Mouse (Mus musculus) embryonic facial prominence, embryonic 14.5 days (tissue): ENCODE results near the gene Gm42417. TPM values are rescaled to one million over a fixed set of nuclear protein-coding genes. Genes with fewer than 3 reads are reported as not detected.
"Not testable (repeated sequence)": the region's sequence is repeated elsewhere in the genome, so short reads cannot be mapped to it uniquely, and the experiment has no call there.

Experiments
- ATAC-seq: fragments of 200-750 bp; cut with Nextera tagmentation; 2 replicates; pipeline ENCODE4 v1.8.0; 2017; ENCODE audit warnings: low read depth, moderate number of reproducible peaks, moderate TSS enrichment
- DNase-seq: peaks from one replicate; pipeline ENCODE4 v3.0.0-alpha.2; 2015; ENCODE audit warnings: low spot score
- H3K27ac ChIP-seq: fragments of 300-500 bp; sonication (generic); replicated peaks from 2 replicates; pipeline ENCODE4 v1.5.1; 2014; ENCODE audit warnings: low read depth, mild to moderate bottlenecking, low read length, moderate library complexity
- H3K27me3 ChIP-seq: fragments of 300-500 bp; sonication (generic); replicated peaks from 2 replicates; pipeline ENCODE4 v1.6.1; 2014; ENCODE audit warnings: low read length; ENCODE audit not compliant: control insufficient read depth, insufficient read depth
- H3K36me3 ChIP-seq: fragments of 300-500 bp; sonication (generic); 2 replicates; pipeline ENCODE4 v1.6.1; 2014; ENCODE audit warnings: low read length, mixed read lengths; ENCODE audit not compliant: control insufficient read depth, insufficient read depth
- H3K4me1 ChIP-seq: fragments of 300-500 bp; sonication (generic); 2 replicates; pipeline ENCODE4 v1.6.1; 2014; ENCODE audit warnings: antibody characterized with exemption, low read length; ENCODE audit not compliant: control insufficient read depth, insufficient read depth
- H3K4me2 ChIP-seq: fragments of 300-500 bp; sonication (generic); 2 replicates; pipeline ENCODE4 v1.6.1; 2014; ENCODE audit warnings: low read depth, mild to moderate bottlenecking, low read length, moderate library complexity, mixed read lengths
- H3K4me3 ChIP-seq: fragments of 300-500 bp; sonication (generic); 2 replicates; pipeline ENCODE4 v1.5.1; 2014; ENCODE audit warnings: low read depth, mild to moderate bottlenecking, low read length
- H3K9ac ChIP-seq: fragments of 300-500 bp; sonication (generic); 2 replicates; pipeline ENCODE4 v1.6.1; 2014; ENCODE audit warnings: low read depth, mild to moderate bottlenecking, low read length, moderate library complexity, mixed read lengths
- H3K9me3 ChIP-seq: fragments of 300-500 bp; sonication (generic); 2 replicates; pipeline ENCODE4 v1.6.1; 2016; ENCODE audit warnings: low read length; ENCODE audit not compliant: control insufficient read depth
- WGBS: fragments of 180-500 bp; shearing (Covaris S2); extraction: QIAGEN DNeasy Blood & Tissue Kit; methylation state at CpG from one replicate; pipeline ENCODE4 v1.1.7; 2014; 5-methylcytosine and 5-hydroxymethylcytosine counted together
- polyA plus RNA-seq: library from polyadenylated mRNA; unstranded; fragments of >200 nt; fragmentation: Nextera tagmentation; extraction: Ambion mirVana; gene quantifications from 2 replicates; pipeline ENCODE4 v1.2.1, GENCODE M21; 2014

Gene Gm42417
- polyA plus RNA-seq, 1 experiment from 2014 or later = not detected

DNA sequence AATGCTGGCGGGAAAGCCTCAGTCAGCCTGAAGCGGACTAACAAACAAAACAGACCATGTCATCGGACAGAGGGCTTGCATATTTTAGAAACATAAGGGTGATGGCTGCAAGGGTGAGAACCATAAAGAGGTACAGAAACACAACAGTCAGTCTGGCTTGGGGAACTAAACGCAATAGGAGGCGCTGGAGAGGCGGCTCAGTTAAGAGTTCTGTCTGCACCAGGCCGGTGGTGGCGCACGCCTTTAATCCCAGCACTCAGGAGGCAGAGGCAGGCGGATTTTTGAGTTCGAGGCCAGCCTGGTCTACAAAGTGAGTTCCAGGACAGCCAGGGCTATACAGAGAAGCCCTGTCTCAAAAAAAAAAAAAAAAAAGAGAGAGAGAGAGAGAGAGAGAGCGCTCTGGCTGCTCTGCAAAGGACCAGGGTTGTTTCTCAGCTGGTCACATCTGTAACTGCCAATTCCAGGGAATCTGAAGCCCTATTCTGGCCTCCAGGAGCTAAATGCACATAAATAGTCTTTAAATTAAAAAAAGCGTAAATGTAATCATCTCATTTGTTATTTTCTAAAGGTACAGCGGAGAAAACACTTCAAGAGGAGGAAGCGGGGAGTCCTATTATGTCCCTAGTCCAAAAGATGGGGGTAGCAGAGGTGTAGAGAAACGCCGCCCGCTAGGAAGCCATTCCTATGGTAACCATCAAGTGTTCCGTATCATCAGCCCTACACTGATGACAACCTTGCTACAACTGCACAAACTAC lies 6.8 kb upstream of the Gm42417 start:
- no peaks in the 10 kb centered on the region for H3K27me3 ChIP-seq
- 70% methylated on average over 19 of the region's 19 CpGs for whole genome bisulfite sequencing
- peaks cover 35% of the 10 kb centered on the region for H3K36me3 ChIP-seq
- H3K4me1 ChIP-seq = peaks cover 19% of the 10 kb centered on the region
- H3K9ac ChIP-seq = peak overlapping the region; percentile 80
- no peaks in the 10 kb centered on the region for H3K9me3 ChIP-seq
- no peak for DNase-seq
- no peak overlapping the region for H3K27ac ChIP-seq
- ATAC-seq = no peak
- H3K4me3 ChIP-seq = peak overlapping the region; percentile 71
- H3K4me2 ChIP-seq = peak overlapping the region; percentile 83

DNA sequence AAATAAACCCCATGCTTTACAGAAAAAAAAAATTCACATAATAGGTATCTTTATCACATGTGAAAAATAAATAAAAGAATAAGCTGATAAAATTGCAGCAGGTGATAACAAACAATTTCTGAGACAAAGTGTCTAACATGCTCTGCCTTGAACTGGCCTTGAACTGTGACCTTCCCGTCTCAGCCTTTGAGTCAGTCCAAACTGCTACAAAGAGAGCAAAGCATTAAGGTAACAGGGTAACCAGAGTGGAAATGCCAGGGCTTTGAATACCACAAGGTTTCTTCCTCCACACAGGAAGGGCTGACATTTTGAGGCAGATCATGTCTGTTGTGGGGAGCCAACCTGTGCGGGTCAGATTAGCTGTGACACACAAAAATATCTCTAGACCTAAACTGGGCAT lies 6.2 kb upstream of the Gm42417 start:
- no peak overlapping the region for H3K9ac ChIP-seq
- 61% methylated on average over 2 of the region's 2 CpGs for WGBS
- H3K4me3 ChIP-seq = no peak overlapping the region
- peaks cover 34% of the 10 kb centered on the region for H3K36me3 ChIP-seq
- H3K4me1 ChIP-seq = peaks cover 19% of the 10 kb centered on the region
- no peak for ATAC-seq
- H3K27ac ChIP-seq = no peak overlapping the region
- no peaks in the 10 kb centered on the region for H3K27me3 ChIP-seq
- no peak for DNase-seq
- no peaks in the 10 kb centered on the region for H3K9me3 ChIP-seq
- H3K4me2 ChIP-seq = peak overlapping the region; percentile 83; the same call in 1 of the 2 replicates

DNA sequence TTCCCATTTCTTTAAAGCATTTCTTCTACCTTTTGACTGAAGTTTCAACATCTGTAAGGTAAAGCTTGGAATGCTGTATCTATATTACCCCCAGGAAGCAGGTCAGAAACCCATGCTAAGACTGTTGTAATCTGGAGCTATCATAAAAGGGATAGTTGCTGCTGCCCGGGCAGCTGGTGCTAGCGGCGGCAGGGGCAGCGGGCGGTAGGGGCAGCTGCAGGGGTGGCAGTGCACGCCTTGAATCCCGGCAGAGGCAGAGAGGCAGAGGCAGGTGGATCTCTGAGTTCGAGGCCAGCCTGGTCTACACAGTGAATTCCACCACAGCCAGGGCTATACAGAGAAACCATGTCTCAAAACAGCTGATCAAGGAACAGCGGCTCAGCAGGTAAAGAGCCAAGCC lies 3.7 kb upstream of the Gm42417 start:
- no peaks in the 10 kb centered on the region for H3K9me3 ChIP-seq
- H3K27me3 ChIP-seq = no peaks in the 10 kb centered on the region
- H3K9ac ChIP-seq = no peak overlapping the region
- H3K4me1 ChIP-seq = peaks cover 9% of the 10 kb centered on the region
- H3K4me3 ChIP-seq = no peak overlapping the region
- peaks cover 39% of the 10 kb centered on the region for H3K36me3 ChIP-seq
- no peak overlapping the region for H3K27ac ChIP-seq
- no peak overlapping the region for H3K4me2 ChIP-seq
- DNase-seq (no peak), ATAC-seq (no peak)
- whole genome bisulfite sequencing = 92% methylated on average over 9 of the region's 9 CpGs

DNA sequence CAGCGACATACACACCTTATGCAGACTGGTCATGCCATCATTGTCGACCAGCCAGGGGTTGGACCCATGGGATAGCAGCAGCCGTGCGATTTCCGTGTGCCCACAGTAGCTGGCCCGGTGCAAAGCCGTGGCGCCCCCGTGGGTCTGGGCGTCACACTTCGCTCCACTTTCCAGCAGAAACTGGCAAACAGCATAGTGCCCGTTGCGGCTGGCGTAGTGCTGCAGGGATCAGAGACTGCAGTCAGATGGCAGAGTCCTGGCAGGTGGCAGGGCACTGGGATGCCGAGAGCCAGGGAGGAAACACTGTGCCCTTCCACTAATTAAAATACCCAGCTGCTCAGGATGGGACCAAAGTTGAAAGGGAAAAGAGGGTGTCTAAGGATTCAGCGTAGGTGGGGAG lies 2.6 kb upstream of the Gm42417 start:
- Histone ChIP-seq H3K36me3 (peaks cover 42% of the 10 kb centered on the region), H3K4me2 (no peak overlapping the region)
- no peak for ATAC-seq

DNA sequence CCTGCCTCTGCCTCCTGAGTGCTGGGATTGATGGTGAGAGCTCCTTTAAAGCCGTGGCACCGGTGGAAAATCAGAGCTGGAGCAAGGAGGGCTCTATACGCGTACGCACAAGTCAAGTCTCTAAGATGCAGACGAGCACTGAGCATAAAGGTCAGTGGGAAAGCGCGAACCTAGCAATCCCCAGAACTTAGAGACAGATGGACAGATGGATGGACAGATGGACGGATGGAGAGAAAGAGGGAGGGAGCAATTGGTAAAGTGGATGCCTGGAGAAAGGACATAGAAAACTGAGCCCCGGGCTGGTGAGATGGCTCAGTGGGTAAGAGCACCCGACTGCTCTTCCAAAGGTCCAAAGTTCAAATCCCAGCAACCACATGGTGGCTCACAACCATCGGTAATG lies 1.6 kb upstream of the Gm42417 start:
- Histone ChIP-seq H3K9ac (no peak overlapping the region), H3K4me3 (no peak overlapping the region), H3K4me1 (no peaks in the 10 kb centered on the region), H3K9me3 (no peaks in the 10 kb centered on the region), H3K36me3 (peaks cover 42% of the 10 kb centered on the region), H3K4me2 (no peak overlapping the region), H3K27me3 (no peaks in the 10 kb centered on the region), H3K27ac (no peak overlapping the region)
- no peak for ATAC-seq
- no peak for DNase-seq
- WGBS = 94% methylated on average over 12 of the region's 12 CpGs

More for the DNA sequence above, 2.6 kb upstream of the Gm42417 start:
- Histone ChIP-seq H3K9ac (no peak overlapping the region), H3K4me3 (no peak overlapping the region), H3K4me1 (peaks cover 5% of the 10 kb centered on the region; the same call in 1 of the 2 replicates), H3K27ac (no peak overlapping the region), H3K27me3 (no peaks in the 10 kb centered on the region), H3K9me3 (no peaks in the 10 kb centered on the region)
- 96% methylated on average over 16 of the region's 16 CpGs for WGBS
- no peak for DNase-seq

DNA sequence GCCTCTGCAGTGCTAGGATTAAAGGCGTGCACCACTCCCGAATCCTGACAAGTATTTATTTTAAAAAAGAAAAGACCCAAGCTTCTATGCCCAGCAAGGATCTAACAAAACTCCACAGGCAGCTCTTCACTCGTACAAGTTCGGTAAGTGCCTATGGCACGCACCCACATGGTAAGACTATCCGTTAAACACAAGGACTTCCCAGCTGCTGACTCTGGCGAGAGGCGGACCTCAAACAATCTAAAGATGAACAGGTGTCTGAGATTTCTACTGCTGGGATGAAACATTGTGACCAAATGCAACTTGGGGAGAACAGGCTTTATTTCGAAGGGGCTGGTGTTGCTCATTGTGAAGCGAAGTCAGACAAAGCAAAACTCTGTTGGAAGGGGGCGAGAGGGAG lies 903 bp upstream of the Gm42417 start:
- Histone ChIP-seq H3K4me1 (no peaks in the 10 kb centered on the region), H3K9me3 (no peaks in the 10 kb centered on the region), H3K36me3 (peaks cover 42% of the 10 kb centered on the region), H3K4me2 (no peak overlapping the region), H3K27me3 (no peaks in the 10 kb centered on the region), H3K9ac (no peak overlapping the region), H3K4me3 (no peak overlapping the region), H3K27ac (no peak overlapping the region)
- ATAC-seq (peak; percentile 49; the same call in 1 of the 2 replicates), DNase-seq (no peak)
- whole genome bisulfite sequencing = 83% methylated on average over 11 of the region's 11 CpGs

DNA sequence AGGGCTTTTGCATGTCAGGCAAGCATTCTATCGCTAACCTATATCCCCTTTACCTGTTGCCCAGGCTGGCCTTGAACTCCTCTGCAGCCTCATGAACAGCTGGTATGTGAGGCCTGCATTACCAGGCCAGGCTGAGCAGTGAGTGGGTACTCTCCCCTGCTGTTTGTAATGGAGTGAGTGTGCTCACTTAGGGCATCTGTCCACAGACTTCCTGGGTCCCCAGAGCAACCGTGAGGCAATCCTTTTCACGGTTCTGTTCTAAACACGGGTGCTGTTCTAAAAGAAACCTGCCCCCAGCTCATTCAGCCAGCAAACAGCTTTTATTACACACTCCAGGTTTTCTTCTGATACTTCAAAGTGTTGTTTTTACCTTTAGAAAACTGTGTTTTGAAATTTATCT lies 502 bp downstream of the Gm42417 start:
- H3K4me3 ChIP-seq = no peak overlapping the region
- H3K4me1 ChIP-seq = no peaks in the 10 kb centered on the region
- H3K27ac ChIP-seq = no peak overlapping the region
- 79% methylated on average over 4 of the region's 4 CpGs for WGBS
- ATAC-seq (no peak), DNase-seq (no peak)
- H3K4me2 ChIP-seq = no peak overlapping the region
- peaks cover 42% of the 10 kb centered on the region for H3K36me3 ChIP-seq
- no peak overlapping the region for H3K9ac ChIP-seq
- no peaks in the 10 kb centered on the region for H3K9me3 ChIP-seq
- H3K27me3 ChIP-seq = no peaks in the 10 kb centered on the region

DNA sequence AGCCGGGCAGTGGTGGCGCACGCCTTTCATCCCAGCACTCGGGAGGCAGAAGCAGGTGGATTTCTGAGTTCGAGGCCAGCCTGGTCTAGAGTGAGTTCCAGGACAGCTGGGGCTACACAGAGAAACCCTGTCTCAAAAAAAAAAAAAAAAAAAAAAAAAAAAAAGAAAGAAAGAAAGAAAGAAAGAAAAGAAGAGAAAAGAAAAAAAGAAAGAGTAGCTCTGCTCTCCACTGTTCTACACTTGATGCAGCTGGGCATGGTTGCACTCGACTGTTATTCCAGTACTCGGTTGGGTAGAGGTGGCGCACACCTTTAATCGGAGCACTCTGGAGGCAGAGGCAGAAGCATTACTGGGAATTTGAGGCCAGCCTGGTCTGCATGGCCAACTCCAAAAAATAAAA lies 2.4 kb downstream of the Gm42417 start, which contains the start of gene Ankrd23:
TSS of gene Ankrd23 (minus strand) at position 101 of the 400 bp plus-strand sequence.
- ATAC-seq, H3K9me3 ChIP-seq, H3K27me3 ChIP-seq, H3K4me2 ChIP-seq, H3K27ac ChIP-seq, DNase-seq, H3K4me1 ChIP-seq, H3K9ac ChIP-seq, H3K4me3 ChIP-seq: not testable (repeated sequence)
- H3K36me3 ChIP-seq = peaks cover 44% of the 10 kb centered on the region
- WGBS = 95% methylated on average over 9 of the region's 9 CpGs

DNA sequence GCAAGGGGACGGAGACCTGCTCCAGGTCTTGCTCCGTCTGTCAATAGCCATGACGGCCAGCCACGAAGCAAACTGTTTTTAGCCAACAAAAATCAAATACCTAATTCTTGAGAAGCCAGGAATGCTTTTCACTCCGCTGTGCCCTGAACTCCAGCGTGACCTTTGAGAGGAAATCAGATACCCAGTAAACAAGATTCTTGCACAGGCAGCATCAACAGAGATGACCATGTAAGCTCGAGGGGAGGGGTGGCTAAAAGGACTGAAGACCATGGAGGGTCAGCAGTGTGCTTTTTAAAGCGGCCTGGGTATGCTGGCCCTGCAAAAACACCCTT lies 2.9 kb downstream of the Gm42417 start:
- 52% methylated on average over 8 of the region's 8 CpGs for WGBS
- Histone ChIP-seq H3K27me3 (no peaks in the 10 kb centered on the region), H3K36me3 (peaks cover 40% of the 10 kb centered on the region)

More for the DNA sequence above, 2.9 kb downstream of the Gm42417 start:
- Histone ChIP-seq H3K4me1 (no peaks in the 10 kb centered on the region), H3K4me2 (no peak overlapping the region), H3K9ac (no peak overlapping the region), H3K9me3 (no peaks in the 10 kb centered on the region), H3K4me3 (no peak overlapping the region), H3K27ac (no peak overlapping the region)
- DNase-seq (no peak), ATAC-seq (no peak)
